24 mouse cellular contexts compared by ENCODE assay signal in genomic region chr10:119083431-119083830, GRCm38 (mm10).
DNase-seq lines count a peak whose midpoint lies in the region; ATAC-seq lines count a peak whose summit lies in the region.
"Had no signal": no experiment of that assay in that cellular context is flagged by ENCODE, and none has a peak within 500 bp of the region (broad histone marks: within the 10 kb centered on the region; RNA-seq: fewer than 3 reads in every experiment).

No protein-coding gene starts in this region.

- no peaks in the 10 kb centered on the region for H3K4me1 ChIP-seq in midbrain, embryonic 11.5 days (ENCODE audit: control insufficient read depth, insufficient read depth, low read length)
- H3K4me1 ChIP-seq in midbrain, embryonic 15.5 days = peaks cover 8% of the 10 kb centered on the region
- peaks cover 5% of the 10 kb centered on the region; the same call in 1 of the 2 replicates for H3K4me1 ChIP-seq in forebrain, embryonic 13.5 days
- H3K4me1 ChIP-seq: intestine, embryonic 15.5 days had no signal

- no peaks in the 10 kb centered on the region for H3K36me3 ChIP-seq in midbrain, embryonic 11.5 days (ENCODE audit: control insufficient read depth, insufficient read depth, low read length)
- no peaks in the 10 kb centered on the region for H3K36me3 ChIP-seq in midbrain, embryonic 15.5 days (replicated peaks)
- H3K36me3 ChIP-seq in forebrain, embryonic 13.5 days (ENCODE audit: poor library complexity, severe bottlenecking) = no peaks in the 10 kb centered on the region
- H3K36me3 ChIP-seq: embryonic facial prominence, embryonic 15.5 days; forebrain, embryonic 10.5 days; forebrain, embryonic 15.5 days; hindbrain, embryonic 12.5 days; intestine, embryonic 15.5 days had no signal

- WGBS in midbrain, embryonic 11.5 days = 85% methylated on average over 4 of the region's 4 CpGs
- WGBS in midbrain, embryonic 15.5 days = 80% methylated on average over 4 of the region's 4 CpGs
- whole genome bisulfite sequencing in forebrain, embryonic 13.5 days = 78% methylated on average over 4 of the region's 4 CpGs

- H3K27ac ChIP-seq in midbrain, embryonic 11.5 days (ENCODE audit: low read depth, low read length) = no peak overlapping the region
- no peak overlapping the region for H3K27ac ChIP-seq in midbrain, embryonic 15.5 days
- no peak overlapping the region for H3K27ac ChIP-seq in forebrain, embryonic 13.5 days
- H3K27ac ChIP-seq: embryonic facial prominence, embryonic 15.5 days; forebrain, embryonic 10.5 days; forebrain, embryonic 15.5 days; hindbrain, embryonic 12.5 days; intestine, embryonic 15.5 days had no signal

- no peaks in the 10 kb centered on the region for H3K27me3 ChIP-seq in midbrain, embryonic 11.5 days (ENCODE audit: control insufficient read depth, insufficient read depth, low read length)
- no peaks in the 10 kb centered on the region for H3K27me3 ChIP-seq in midbrain, embryonic 15.5 days (replicated peaks)
- no peaks in the 10 kb centered on the region for H3K27me3 ChIP-seq in forebrain, embryonic 13.5 days
- H3K27me3 ChIP-seq: embryonic facial prominence, embryonic 15.5 days; forebrain, embryonic 15.5 days; hindbrain, embryonic 12.5 days; intestine, embryonic 15.5 days; Patski had no signal

- no peak for ATAC-seq in midbrain, embryonic 11.5 days (ENCODE audit: low FRiP score)
- ATAC-seq in midbrain, embryonic 15.5 days (replicated peaks) = no peak
- ATAC-seq in CD4-positive, CD25-positive, alpha-beta regulatory T cell, adult 4 months = peak; percentile 56
- ATAC-seq in forebrain, embryonic 13.5 days = no peak
- no peak for ATAC-seq in cerebellum, adult (ENCODE audit: insufficient number of reproducible peaks, low FRiP score, low TSS enrichment)
- ATAC-seq: forebrain, embryonic 15.5 days; hindbrain, embryonic 16.5 days; intestine, embryonic 15.5 days; Patski had no signal

- peak; percentile 2 for DNase-seq in midbrain, embryonic 11.5 days (ENCODE audit: low spot score, missing footprints)
- DNase-seq in induced T-regulatory cell, adult 2 months (ENCODE audit: low read depth) = peak; percentile 49
- no peak for DNase-seq in kidney, postnatal 14 days
- DNase-seq: adrenal gland, adult 2 months; adrenal gland, postnatal 25 days; cerebellum, adult 11 months; cerebellum, adult 8-10 months; cerebellum, postnatal 14 days; embryo, embryonic 11 days; gastrocnemius, postnatal 14 days; heart, postnatal 10 days; heart, postnatal 4 days had no signal

- no peak overlapping the region for H3K9ac ChIP-seq in midbrain, embryonic 11.5 days (ENCODE audit: low read length)
- H3K9ac ChIP-seq in midbrain, embryonic 15.5 days = no peak overlapping the region
- H3K9ac ChIP-seq in forebrain, embryonic 13.5 days = no peak overlapping the region
- H3K9ac ChIP-seq: embryonic facial prominence, embryonic 15.5 days; forebrain, embryonic 15.5 days; hindbrain, embryonic 12.5 days; intestine, embryonic 15.5 days had no signal

- H3K4me2 ChIP-seq in midbrain, embryonic 11.5 days = no peak overlapping the region
- no peak overlapping the region for H3K4me2 ChIP-seq in midbrain, embryonic 15.5 days
- no peak overlapping the region for H3K4me2 ChIP-seq in forebrain, embryonic 13.5 days
- H3K4me2 ChIP-seq: embryonic facial prominence, embryonic 15.5 days; forebrain, embryonic 15.5 days; hindbrain, embryonic 12.5 days; intestine, embryonic 15.5 days had no signal

- no peaks in the 10 kb centered on the region for H3K9me3 ChIP-seq in midbrain, embryonic 11.5 days (ENCODE audit: control insufficient read depth, low read length)
- no peaks in the 10 kb centered on the region for H3K9me3 ChIP-seq in midbrain, embryonic 15.5 days
- no peaks in the 10 kb centered on the region for H3K9me3 ChIP-seq in forebrain, embryonic 13.5 days (replicated peaks)
- H3K9me3 ChIP-seq: embryonic facial prominence, embryonic 15.5 days; forebrain, embryonic 10.5 days; forebrain, embryonic 15.5 days; hindbrain, embryonic 12.5 days; intestine, embryonic 15.5 days had no signal

- H3K4me3 ChIP-seq in midbrain, embryonic 11.5 days (ENCODE audit: low read depth, low read length) = no peak overlapping the region
- no peak overlapping the region for H3K4me3 ChIP-seq in midbrain, embryonic 15.5 days
- H3K4me3 ChIP-seq in forebrain, embryonic 13.5 days = no peak overlapping the region
- H3K4me3 ChIP-seq: embryonic facial prominence, embryonic 15.5 days; erythroblast, embryonic 14.5 days; forebrain, embryonic 10.5 days; forebrain, embryonic 15.5 days; hindbrain, embryonic 12.5 days; intestine, embryonic 15.5 days had no signal
